Mouse (Mus musculus) kidney, postnatal 36 days (tissue): ENCODE data around the gene Coq8a.

Source experiments
- DNase-seq, 2 experiments: peaks; one replicate each; pipeline ENCODE4 v3.0.0; 2021 to 2022; ENCODE audit warnings: mixed read lengths in 2 of 2

The Coq8a gene

GRCm38 (mm10) chr1:180196508-180196907 lies 2.9 kb downstream of the Coq8a start:
- DNase-seq, result peak; percentile 83 to 85

GRCm38 (mm10) chr1:180195703-180196381 lies 3.6 kb downstream of the Coq8a start:
- DNase-seq, result peak; percentile 98 to 99

DNA sequence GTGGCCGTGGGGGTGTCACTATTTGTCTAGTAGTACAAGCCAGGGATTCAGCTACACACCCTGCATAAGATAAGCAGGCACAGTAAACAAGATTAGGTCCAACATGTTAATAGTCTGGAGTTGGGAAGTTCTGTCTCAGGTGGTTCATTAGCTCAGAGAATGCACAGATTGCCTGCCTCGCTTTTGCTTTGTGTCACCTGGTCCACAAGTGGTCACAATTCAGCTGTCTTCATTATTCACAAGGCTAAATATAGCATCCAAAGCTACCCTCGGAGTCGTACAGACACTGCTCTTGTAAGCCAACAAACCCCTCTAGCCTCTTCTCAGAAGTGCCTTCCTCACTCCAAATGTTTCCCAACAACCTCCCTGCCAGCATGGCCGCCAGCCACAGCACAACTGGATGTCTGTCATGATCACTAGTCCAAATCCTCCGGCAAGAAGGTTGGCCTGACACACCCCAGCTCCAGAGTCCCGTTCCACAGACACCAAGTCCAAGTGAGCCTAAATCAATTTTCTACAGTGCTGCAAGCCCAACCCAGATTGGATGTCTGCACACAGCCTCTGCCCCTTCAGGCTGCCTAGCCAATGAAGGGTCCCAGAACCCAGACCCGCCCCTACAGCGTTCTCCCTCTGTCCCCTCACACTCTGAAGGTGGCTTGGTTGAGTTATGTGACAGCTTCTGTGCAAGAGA lies 4.5 kb downstream of the Coq8a start:
- DNase-seq, result peak; percentile 79 to 84

DNA sequence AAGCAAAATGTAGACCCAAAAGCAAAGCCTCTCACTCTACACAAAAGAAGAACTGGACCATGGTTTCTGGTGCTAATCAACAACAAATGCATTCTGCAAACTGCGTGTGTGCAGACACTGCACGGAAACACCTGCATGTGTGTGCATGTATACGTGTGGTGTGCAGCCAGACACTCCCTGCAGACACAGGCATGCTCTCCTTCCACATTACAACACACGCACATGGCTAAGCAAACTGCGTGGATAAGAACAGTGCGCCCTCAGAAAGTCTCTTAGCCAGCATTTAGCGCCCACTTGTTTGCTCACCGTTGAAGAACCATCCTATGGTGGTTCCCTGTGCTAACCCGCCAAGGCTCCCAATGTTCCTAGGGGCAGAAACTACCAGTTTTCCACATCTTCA lies 5.4 kb downstream of the Coq8a start:
- no peak for DNase-seq

- no peak for DNase-seq
Observed at GRCm38 (mm10) chr1:180193391-180193935, 5.9 kb downstream of the Coq8a start.

- no peak for DNase-seq
Observed at GRCm38 (mm10) chr1:180192866-180193265, 6.5 kb downstream of the Coq8a start.

DNA sequence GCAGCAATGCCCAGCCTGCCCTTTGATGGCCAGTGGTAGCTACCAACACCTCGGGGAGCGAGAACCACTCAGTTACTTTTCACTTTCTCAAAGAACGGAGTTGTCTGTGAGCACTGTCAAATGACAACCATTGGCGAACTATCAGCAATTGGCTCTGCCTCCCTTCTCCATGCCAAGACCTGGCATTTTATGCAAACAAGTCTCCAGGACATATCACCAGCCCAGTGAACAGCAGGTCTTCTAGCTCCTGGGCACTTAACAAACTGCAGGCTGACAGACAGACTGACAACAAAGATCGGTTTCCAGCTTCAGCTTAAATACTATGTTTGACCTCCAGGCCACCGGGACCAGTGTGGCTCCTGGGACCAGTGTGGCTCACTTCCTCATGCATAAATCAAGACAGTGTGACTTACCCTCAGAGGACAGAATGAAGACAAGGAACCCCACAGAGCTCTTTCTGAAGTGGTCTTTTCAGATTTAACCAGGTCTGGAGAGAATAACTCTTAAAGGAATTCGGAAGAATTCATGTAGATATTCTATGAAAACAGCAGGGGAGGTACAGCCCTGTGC lies 7.7 kb downstream of the Coq8a start:
- DNase-seq, result no peak

DNA sequence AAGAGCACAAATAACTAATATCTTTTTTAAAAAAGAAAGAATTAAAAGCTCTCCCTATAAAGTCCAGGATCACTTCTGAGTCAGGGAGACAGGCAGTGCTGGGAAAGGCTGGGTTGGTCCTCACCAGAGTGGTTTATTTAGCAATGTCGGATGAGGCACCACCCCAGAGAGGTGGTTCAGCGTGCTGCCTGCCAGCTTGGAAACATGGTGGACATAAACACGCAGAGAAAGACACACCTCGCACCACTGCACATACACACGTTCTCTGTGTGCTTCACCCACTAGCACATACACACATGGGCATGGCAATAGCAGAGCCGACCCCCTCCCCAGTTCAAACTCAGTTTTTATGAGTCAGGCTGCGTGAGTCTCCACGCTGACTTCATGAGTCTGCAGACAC lies 8.3 kb downstream of the Coq8a start:
- no peak for DNase-seq

GRCm38 (mm10) chr1:180188951-180189350 lies 10.5 kb downstream of the Coq8a start:
- DNase-seq, result peak; percentile 64 to 80

DNA sequence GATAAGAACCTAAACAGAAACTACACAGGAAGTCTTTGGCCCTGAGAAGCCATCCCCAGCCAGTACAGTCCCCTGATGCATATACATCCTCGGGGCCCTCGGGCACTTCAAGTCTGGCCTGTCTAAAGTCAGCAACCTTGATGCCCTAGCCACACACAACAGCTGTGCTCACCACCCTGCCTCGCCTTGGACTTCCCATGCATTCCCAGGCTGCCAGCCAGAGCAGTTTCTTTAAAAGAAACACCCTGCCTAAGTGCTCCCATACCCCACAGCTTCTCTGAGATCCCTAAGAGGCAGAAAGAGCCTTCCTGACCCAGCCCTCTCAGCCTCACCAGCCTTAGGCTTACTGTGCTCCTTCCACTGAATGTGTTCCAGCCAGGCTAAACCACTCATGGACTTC lies 13.0 kb downstream of the Coq8a start:
- DNase-seq, result no peak

DNA sequence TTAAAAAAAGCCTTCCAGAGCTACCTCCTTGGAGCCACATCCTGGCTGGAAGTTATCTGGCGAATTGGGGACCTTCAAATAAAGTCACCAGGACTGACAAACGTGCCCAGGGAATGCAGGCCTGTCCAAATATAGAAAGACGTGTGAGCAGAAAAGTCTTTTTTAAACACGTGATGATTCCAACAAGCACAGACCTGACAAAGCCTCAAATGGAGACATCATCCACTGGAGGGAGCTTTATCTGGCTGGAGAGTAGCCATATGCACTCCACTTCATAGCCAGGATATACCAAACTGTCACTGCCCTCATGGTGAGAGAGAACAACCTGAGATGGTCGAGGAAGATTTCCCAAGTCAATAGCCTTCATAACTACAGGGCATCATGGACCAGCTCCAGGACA lies 13.5 kb downstream of the Coq8a start:
- no peak for DNase-seq

- no peak for DNase-seq
Observed at GRCm38 (mm10) chr1:180184768-180185167, 14.6 kb downstream of the Coq8a start.

DNA sequence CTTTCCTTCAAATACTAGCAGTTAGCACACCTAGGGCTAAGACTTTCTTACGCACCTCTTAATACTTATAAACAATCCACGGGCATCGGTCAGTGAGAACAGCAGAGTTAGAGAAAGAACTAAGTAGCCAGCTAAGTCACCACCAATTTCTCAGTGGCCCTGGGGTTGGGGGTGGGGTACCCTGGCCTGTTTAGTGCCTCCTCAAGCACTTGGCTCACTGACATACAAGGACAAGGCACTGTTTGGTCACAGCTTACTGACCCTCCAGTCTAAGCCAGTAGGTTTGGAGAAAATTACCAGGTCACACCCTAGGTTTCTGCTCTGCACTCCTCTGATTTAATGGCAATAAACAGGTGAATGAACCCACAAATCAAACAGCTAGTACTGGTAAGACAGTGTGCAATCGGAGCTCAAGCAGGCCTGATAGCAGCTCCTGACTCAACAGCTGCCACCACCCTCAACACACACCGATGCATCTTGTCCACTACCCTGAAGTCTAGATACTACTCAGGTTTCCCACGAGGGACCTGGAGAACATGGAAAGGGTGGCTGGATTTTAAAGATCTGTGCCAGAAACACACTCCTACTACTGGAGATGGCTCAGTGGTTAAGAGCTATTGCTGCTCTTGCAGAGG lies 15.8 kb downstream of the Coq8a start:
- peak in 1 of 2 experiments; percentile 58 for DNase-seq

DNA sequence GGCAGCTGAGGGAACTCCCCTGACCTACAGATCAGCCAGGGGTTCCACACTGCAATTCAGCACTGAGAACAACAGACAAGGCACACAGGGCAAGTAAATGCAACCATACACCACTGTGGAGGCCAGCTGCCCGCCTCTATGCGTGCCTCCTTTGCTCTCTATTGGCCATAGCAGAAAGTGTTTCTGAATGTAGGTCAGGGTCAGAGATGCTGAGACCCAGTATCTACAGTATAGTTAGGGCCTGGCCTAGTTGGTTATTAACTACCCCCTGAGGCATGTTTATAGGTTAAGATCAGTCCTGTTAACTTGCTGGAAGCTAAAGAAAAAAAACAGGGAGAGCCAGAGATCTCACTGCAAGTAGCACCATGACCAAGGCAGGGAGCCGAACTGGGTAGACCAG lies 16.7 kb downstream of the Coq8a start:
- DNase-seq, result peak in 1 of 2 experiments; percentile 68

DNA sequence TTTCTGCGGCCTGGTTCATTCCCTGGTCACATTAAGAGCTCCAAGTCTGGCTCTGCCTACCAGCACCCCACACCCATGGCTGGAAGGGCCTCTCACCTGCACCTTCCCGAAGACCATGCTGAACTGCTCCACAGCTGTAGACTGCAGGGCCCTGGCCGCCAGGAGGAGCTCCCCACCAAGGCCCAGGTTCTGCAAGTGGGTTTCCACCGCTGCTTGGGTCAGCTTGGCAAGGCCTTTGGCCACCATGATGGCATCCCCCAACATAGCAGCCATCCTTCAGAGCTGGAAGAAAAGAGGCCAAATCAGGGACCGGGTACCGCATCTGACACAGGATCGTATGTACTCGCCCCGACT lies 17.5 kb downstream of the Coq8a start:
- no peak for DNase-seq

- DNase-seq, result peak; percentile 68 to 81
Observed at GRCm38 (mm10) chr1:180181304-180181965, 18.0 kb downstream of the Coq8a start.

GRCm38 (mm10) chr1:180179840-180180239 lies 19.6 kb downstream of the Coq8a start:
- DNase-seq, result no peak

- DNase-seq, result peak; percentile 45 to 54
Observed at GRCm38 (mm10) chr1:180179100-180179499, 20.3 kb downstream of the Coq8a start.

- DNase-seq, result peak in 1 of 2 experiments; percentile 53
Observed at GRCm38 (mm10) chr1:180178340-180178739, 21.1 kb downstream of the Coq8a start.

DNA sequence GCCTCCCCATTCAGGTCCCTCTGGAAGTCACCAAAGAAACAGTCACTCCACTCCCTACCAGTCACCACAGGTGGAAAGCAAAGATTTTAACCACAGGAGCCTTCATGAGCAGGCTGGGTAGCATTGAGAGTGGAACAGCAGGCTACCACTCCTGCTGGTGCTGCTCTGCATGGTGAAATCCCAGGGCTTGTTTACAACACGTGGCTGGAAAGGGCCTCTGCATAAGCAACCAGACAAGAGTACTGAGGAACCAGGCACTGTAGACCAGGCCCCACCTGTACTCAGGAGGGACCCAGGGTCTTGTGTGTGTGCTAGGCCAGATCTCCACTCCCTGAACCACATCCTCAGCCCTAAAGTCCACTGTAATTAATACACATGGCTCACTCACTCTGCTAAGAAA lies 22.6 kb downstream of the Coq8a start:
- no peak for DNase-seq

- peak; percentile 75 to 89 for DNase-seq
Observed at GRCm38 (mm10) chr1:180175635-180176034, 23.8 kb downstream of the Coq8a start.

GRCm38 (mm10) chr1:180175167-180175566 lies 24.2 kb downstream of the Coq8a start:
- no peak for DNase-seq

DNA sequence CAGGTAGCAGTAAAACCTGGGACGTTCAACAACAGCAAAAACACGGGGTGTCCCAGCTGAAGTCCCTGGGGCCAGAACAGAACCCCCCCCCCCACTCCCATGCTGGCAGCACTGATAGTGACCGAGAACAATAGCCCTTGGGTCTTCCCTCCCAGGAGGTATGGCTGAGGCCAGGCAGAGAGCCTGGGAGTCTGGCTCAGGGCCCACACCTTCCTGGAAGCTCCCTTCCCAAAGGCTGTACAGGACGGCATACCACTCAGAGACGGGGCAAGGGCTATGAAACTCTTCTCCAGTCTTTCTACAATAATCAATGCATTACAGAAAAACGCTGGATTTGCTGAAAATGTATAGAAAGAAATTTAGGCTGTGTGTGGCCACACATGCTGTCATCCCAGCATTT lies 24.7 kb downstream of the Coq8a start:
- no peak for DNase-seq
